Mouse (Mus musculus) heart, embryonic 11.5 days (tissue): ENCODE data around the gene Nrg4. TPM values are rescaled to one million over a fixed set of nuclear protein-coding genes. Genes with fewer than 3 reads are reported as not detected.

Experiments
- polyA plus RNA-seq: library from polyadenylated mRNA; unstranded; fragments of >200 nt; fragmentation: Nextera tagmentation; extraction: Ambion mirVana; gene quantifications from 2 replicates; pipeline ENCODE4 v1.2.1, GENCODE M21; 2014

Nrg4 gene
- polyA plus RNA-seq, 1 experiment from 2014 or later: 1.4 TPM

Other genes with a start within 250 kb of the Nrg4 start
- gene Ube2q2, start 178.0 kb downstream of the Nrg4 start, polyA plus RNA-seq: 29.1 and 34.3 TPM in 2 replicates
- 64.5 and 75.5 TPM in 2 replicates for gene Fbxo22, start 117.9 kb downstream of the Nrg4 start, polyA plus RNA-seq
- 0.09 TPM in 1 of 2 replicates, not detected in the other for gene Tmem266, start 69 bp upstream of the Nrg4 start, polyA plus RNA-seq
- 283 and 296 TPM in 2 replicates for gene Etfa, start 185.4 kb upstream of the Nrg4 start, polyA plus RNA-seq
- gene Isl2, start 211.8 kb upstream of the Nrg4 start, polyA plus RNA-seq: 0.69 and 2.1 TPM in 2 replicates